Mouse (Mus musculus) v-Abl transformed pro-B cells (cell line): ENCODE data around the gene Gm20388.

Experiments
- in situ Hi-C, 2 experiments: fragments of 400-800 bp; cut with MboI; formaldehyde crosslinking; loops; one replicate each; pipeline ENCODE4 v1.15.1; 2025; ENCODE audit not compliant: unreplicated experiment in 2 of 2

Gm20388 gene

GRCm38 (mm10) chr8:119948340-119948739 lies 37.7 kb downstream of the Gm20388 start:
- in situ Hi-C loops: loop anchor here (5.0 to 10.0 kb wide), 3 partner anchors 129 to 226 kb away; partner anchors contain the start of gene Fam92b (in 1 of the 2)

GRCm38 (mm10) chr8:119952282-119952681 lies 41.6 kb downstream of the Gm20388 start:
- in situ Hi-C loops: loop anchor here in 1 of 2 experiments (25.0 kb wide), 1 partner anchor 660 kb away; no protein-coding TSS in a partner anchor

GRCm38 (mm10) chr8:119952747-119953146 lies 42.1 kb downstream of the Gm20388 start:
- in situ Hi-C loops: loop anchor here in 1 of 2 experiments (25.0 kb wide), 1 partner anchor 660 kb away; no protein-coding TSS in a partner anchor

GRCm38 (mm10) chr8:119955333-119955732 lies 44.7 kb downstream of the Gm20388 start:
- in situ Hi-C loops: loop anchor here in 1 of 2 experiments (25.0 kb wide), 1 partner anchor 657 kb away; no protein-coding TSS in a partner anchor

GRCm38 (mm10) chr8:119958076-119958475 lies 47.4 kb downstream of the Gm20388 start:
- in situ Hi-C loops: loop anchor here in 1 of 2 experiments (25.0 kb wide), 1 partner anchor 654 kb away; no protein-coding TSS in a partner anchor

- in situ Hi-C loops: loop anchor here in 1 of 2 experiments (25.0 kb wide), 1 partner anchor 652 kb away; no protein-coding TSS in a partner anchor
These were observed 50.0 kb downstream of the Gm20388 start for GRCm38 (mm10) chr8:119960531-119961104.

GRCm38 (mm10) chr8:119964859-119965258 lies 54.2 kb downstream of the Gm20388 start:
- in situ Hi-C loops: loop anchor here in 1 of 2 experiments (25.0 kb wide), 1 partner anchor 647 kb away; no protein-coding TSS in a partner anchor

- in situ Hi-C loops: loop anchor here in 1 of 2 experiments (25.0 kb wide), 1 partner anchor 645 kb away; no protein-coding TSS in a partner anchor
These were observed 56.8 kb downstream of the Gm20388 start for GRCm38 (mm10) chr8:119967435-119967834.

- in situ Hi-C loops: loop anchor here in 1 of 2 experiments (25.0 kb wide), 1 partner anchor 642 kb away; no protein-coding TSS in a partner anchor
These were observed 59.5 kb downstream of the Gm20388 start for GRCm38 (mm10) chr8:119970169-119970568.

- in situ Hi-C loops: loop anchor here in 1 of 2 experiments (25.0 kb wide), 1 partner anchor 640 kb away; no protein-coding TSS in a partner anchor
These were observed 61.9 kb downstream of the Gm20388 start for GRCm38 (mm10) chr8:119972558-119972957.

GRCm38 (mm10) chr8:119978770-119979381 lies 68.2 kb downstream of the Gm20388 start:
- in situ Hi-C loops: no loop called here

- in situ Hi-C loops: no loop called here
These were observed 70.6 kb downstream of the Gm20388 start for GRCm38 (mm10) chr8:119981253-119981652.

- in situ Hi-C loops: no loop called here
These were observed 73.4 kb downstream of the Gm20388 start for GRCm38 (mm10) chr8:119984085-119984484.

GRCm38 (mm10) chr8:119986174-119986573 lies 75.5 kb downstream of the Gm20388 start:
- in situ Hi-C loops: no loop called here

- in situ Hi-C loops: no loop called here
These were observed 77.4 kb downstream of the Gm20388 start for GRCm38 (mm10) chr8:119988087-119988486.

GRCm38 (mm10) chr8:119992249-119992648 lies 81.6 kb downstream of the Gm20388 start, which contains the start of gene Crispld2:
Crispld2 (plus strand) TSS chr8:119992438.
- in situ Hi-C loops: no loop called here

- in situ Hi-C loops: no loop called here
These were observed 83.5 kb downstream of the Gm20388 start for GRCm38 (mm10) chr8:119994114-119994513.

GRCm38 (mm10) chr8:119994556-119994955 lies 83.9 kb downstream of the Gm20388 start:
- in situ Hi-C loops: no loop called here

- in situ Hi-C loops: no loop called here
These were observed 86.6 kb downstream of the Gm20388 start for GRCm38 (mm10) chr8:119997266-119997665.

- in situ Hi-C loops: no loop called here
These were observed 89.8 kb downstream of the Gm20388 start for GRCm38 (mm10) chr8:120000461-120000860.

- in situ Hi-C loops: no loop called here
These were observed 91.1 kb downstream of the Gm20388 start for GRCm38 (mm10) chr8:120001712-120002111.
